10 mouse cellular contexts compared by ENCODE assay signal in genomic region chrX:48093555-48093954, GRCm38 (mm10). TPM values are rescaled to one million over a fixed set of nuclear protein-coding genes. Genes with fewer than 3 reads are reported as not detected.
DNase-seq lines count a peak whose midpoint lies in the region; ATAC-seq and TF ChIP-seq lines count a peak whose summit lies in the region.
"Had no signal": no experiment of that assay in that cellular context is flagged by ENCODE, and none has a peak within 500 bp of the region (broad histone marks: within the 10 kb centered on the region; RNA-seq: fewer than 3 reads in every experiment).

No protein-coding gene starts in this region.

- peaks cover 10% of the 10 kb centered on the region for H3K27me3 ChIP-seq in G1E (ENCODE audit: insufficient read depth, low read length)
- H3K27me3 ChIP-seq: heart, embryonic 15.5 days; neural tube, embryonic 13.5 days had no signal

- no peaks in the 10 kb centered on the region for H3K36me3 ChIP-seq in G1E (replicated peaks)
- H3K36me3 ChIP-seq: heart, embryonic 15.5 days; neural tube, embryonic 13.5 days had no signal

- intact Hi-C loops in left cerebral cortex, adult 2 months (cut with DNase I) = no loop called here
- intact Hi-C loops in left cerebral cortex, postnatal 25 days (cut with DNase I) = no loop called here

- peak; percentile 53 for DNase-seq in cerebellum, adult 9-11 months
- no peak for DNase-seq in cerebellum, postnatal 4 days (ENCODE audit: low spot score in 2 of 2)
- no peak for DNase-seq in left cerebral cortex, adult 2 months (ENCODE audit: extremely low spot score in 1 of 2, low spot score in 2 of 2)
- no peak for DNase-seq in left cerebral cortex, postnatal 25 days (ENCODE audit: low spot score in 2 of 2)
- DNase-seq in G1E (ENCODE audit: low spot score) = no peak
- peak; percentile 39 for DNase-seq in retina, embryonic 14.5 days (ENCODE audit: low spot score)
- no peak for DNase-seq in layer of hippocampus, postnatal 14 days (ENCODE audit: low spot score in 2 of 2)
- DNase-seq in embryo, embryonic 10.5 days (ENCODE audit: low spot score) = no peak

- H3K4me1 ChIP-seq in G1E (ENCODE audit: insufficient read depth, low read depth, low read length) = no peaks in the 10 kb centered on the region; the same call in 1 of the 2 replicates
- H3K4me1 ChIP-seq: heart, embryonic 15.5 days; neural tube, embryonic 13.5 days had no signal

- peak; percentile 2; the same call in 1 of the 2 replicates for TF ChIP-seq CTCF in left cerebral cortex, adult 2 months (IDR thresholded peaks at IDR 0.05)
- peak; percentile 26; the same call in 1 of the 2 replicates for TF ChIP-seq CTCF in G1E (IDR thresholded peaks at IDR 0.05; ENCODE audit: low read depth, low read length)

- no peaks in the 10 kb centered on the region for H3K9me3 ChIP-seq in G1E (replicated peaks)
- H3K9me3 ChIP-seq: heart, embryonic 15.5 days; neural tube, embryonic 13.5 days had no signal

- ATAC-seq in G1E (ENCODE audit: extremely low read depth, insufficient number of reproducible peaks, low FRiP score, poor library complexity, severe bottlenecking) = no peak

- no peak overlapping the region for H3K27ac ChIP-seq in left cerebral cortex, adult 2 months
- H3K27ac ChIP-seq: heart, embryonic 15.5 days; neural tube, embryonic 13.5 days had no signal

- H3K4me3 ChIP-seq in left cerebral cortex, adult 2 months = no peak overlapping the region
- H3K4me3 ChIP-seq in G1E (ENCODE audit: low read depth, low read length) = no peak overlapping the region
- H3K4me3 ChIP-seq: heart, embryonic 15.5 days; neural tube, embryonic 13.5 days had no signal

RNA-seq across cellular contexts. Expression of gene Xpnpep2, which starts 15.0 kb away (rescaled TPM):
- total RNA-seq in left cerebral cortex, adult 2 months (2021) = under 1 TPM; 0.18 to 0.79 TPM
- total RNA-seq in left cerebral cortex, postnatal 25 days (2021) = under 1 TPM; 0.27 to 0.37 TPM
- total RNA-seq in G1E (2014; fragmentation: Nextera tagmentation) (1.1 and 1.7 TPM in 2 replicates), G1E (2017) (2.0 and 3.1 TPM in 2 replicates)
- polyA plus RNA-seq in G1E (2012) = 0.25 and 0.39 TPM in 2 replicates
- total RNA-seq in layer of hippocampus, postnatal 14 days (2021) = under 1 TPM; 0.43 to 0.83 TPM

RNA-seq across cellular contexts. Expression of gene Sash3, which starts 52.7 kb away (rescaled TPM):
- 1 to 10 TPM; 1.1 to 1.3 TPM for total RNA-seq in left cerebral cortex, adult 2 months (2021)
- total RNA-seq in left cerebral cortex, postnatal 25 days (2021) = 1 to 10 TPM; 1.8 TPM
- total RNA-seq in G1E (2014; fragmentation: Nextera tagmentation) (0.63 and 1.1 TPM in 2 replicates), G1E (2017) (9.2 and 10.6 TPM in 2 replicates)
- polyA plus RNA-seq in G1E (2012) = 1.5 and 1.7 TPM in 2 replicates
- 1 to 10 TPM; 1.0 to 1.9 TPM for total RNA-seq in layer of hippocampus, postnatal 14 days (2021)

RNA-seq across cellular contexts. Expression of gene Apln, which starts 58.9 kb away (rescaled TPM):
- 10 to 100 TPM; 13.1 to 32.7 TPM for total RNA-seq in left cerebral cortex, adult 2 months (2021)
- 10 to 100 TPM; 20.1 to 29.9 TPM for total RNA-seq in left cerebral cortex, postnatal 25 days (2021)
- total RNA-seq in G1E (2014; fragmentation: Nextera tagmentation) (not detected in 2 replicates), G1E (2017) (0.05 and 0.06 TPM in 2 replicates)
- 0.04 and 0.08 TPM in 2 replicates for polyA plus RNA-seq in G1E (2012)
- total RNA-seq in layer of hippocampus, postnatal 14 days (2021) = 10 to 100 TPM; 14.3 to 15.6 TPM

Comparison
In these comparisons a context has a peak if more than half of its experiments do, and no peak if none do; other contexts are left out.
1. DNase-seq: peak in cerebellum, adult 9-11 months (single experiment) and retina, embryonic 14.5 days (single experiment); none in cerebellum, postnatal 4 days (0 of 2), left cerebral cortex, adult 2 months (0 of 2), left cerebral cortex, postnatal 25 days (0 of 2), G1E (single experiment), layer of hippocampus, postnatal 14 days (0 of 2) and embryo, embryonic 10.5 days (single experiment).
2. RNA of gene Apln, which starts 58.9 kb away (total RNA-seq): 13.1 to 32.7 TPM in left cerebral cortex, adult 2 months, 20.1 to 29.9 TPM in left cerebral cortex, postnatal 25 days and 14.3 to 15.6 TPM in layer of hippocampus, postnatal 14 days; 0.05 to 0.06 TPM in G1E; every median in the first group is over 10 times any median in the second.